Mouse (Mus musculus) hindbrain, embryonic 14.5 days (tissue): ENCODE measurements around the gene Vmn1r218. TPM values are rescaled to one million over a fixed set of nuclear protein-coding genes. Genes with fewer than 3 reads are reported as not detected.

Source experiments
- polyA plus RNA-seq: library from polyadenylated mRNA; unstranded; fragments of >200 nt; fragmentation: Nextera tagmentation; extraction: Ambion mirVana; gene quantifications from 2 replicates; pipeline ENCODE4 v1.2.1, GENCODE M21; 2014

Vmn1r218 gene
- polyA plus RNA-seq, 1 experiment from 2014 or later: not detected

Other genes starting within 250 kb of the Vmn1r218 start
- not detected in 2 replicates for gene Vmn1r212, start 248.9 kb upstream of the Vmn1r218 start, polyA plus RNA-seq
- not detected in 2 replicates for gene Vmn1r213, start 125.5 kb upstream of the Vmn1r218 start, polyA plus RNA-seq
- not detected in 2 replicates for gene Vmn1r214, start 102.7 kb upstream of the Vmn1r218 start, polyA plus RNA-seq
- gene Vmn1r215, start 65.1 kb upstream of the Vmn1r218 start, polyA plus RNA-seq: not detected in 2 replicates
- not detected in 2 replicates for gene Vmn1r217, start 14.9 kb upstream of the Vmn1r218 start, polyA plus RNA-seq
- gene Vmn1r219, start 26.2 kb downstream of the Vmn1r218 start, polyA plus RNA-seq: not detected in 2 replicates
- gene Vmn1r220, start 54.8 kb downstream of the Vmn1r218 start, polyA plus RNA-seq: not detected in 2 replicates
- gene Vmn1r221, start 81.0 kb downstream of the Vmn1r218 start, polyA plus RNA-seq: not detected in 2 replicates
- not detected in 2 replicates for gene Vmn1r222, start 102.8 kb downstream of the Vmn1r218 start, polyA plus RNA-seq
- not detected in 2 replicates for gene Vmn1r223, start 114.0 kb downstream of the Vmn1r218 start, polyA plus RNA-seq
- gene Zfp322a, start 236.1 kb downstream of the Vmn1r218 start, polyA plus RNA-seq: 48.8 and 52.0 TPM in 2 replicates